Mouse (Mus musculus): ENCODE data around the gene Hnrnpul2. TPM values are rescaled to one million over a fixed set of nuclear protein-coding genes. Genes with fewer than 3 reads are reported as not detected.
A peak's percentile ranks its signal among the peaks of the same experiment; 100 is the strongest.
"Not testable (repeated sequence)": the region's sequence is repeated elsewhere in the genome, so short reads cannot be mapped to it uniquely, and the experiment has no call there.

The Hnrnpul2 gene
- polyA plus RNA-seq, 1 experiment from 2014 or later, result 5.1 TPM

DNA sequence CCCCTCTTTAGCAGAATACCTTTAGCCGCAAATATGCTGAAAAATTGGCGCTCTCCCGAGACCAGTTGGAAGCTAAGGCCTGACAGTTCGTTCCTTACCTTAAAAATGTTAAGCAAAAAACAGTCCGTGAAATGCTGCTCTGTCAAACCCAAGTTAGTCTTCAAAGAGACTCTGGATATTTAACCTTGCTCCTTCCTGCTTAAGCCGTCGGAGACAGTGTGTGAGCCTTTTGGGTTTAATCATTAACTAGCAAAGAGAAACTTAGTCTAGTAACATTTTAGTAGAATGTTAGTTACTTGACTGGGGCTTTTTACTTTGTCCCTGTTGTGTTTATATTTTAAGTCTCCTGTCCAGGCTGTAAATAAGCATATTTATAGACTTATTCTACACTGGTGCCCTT lies 1.3 kb downstream of the Hnrnpul2 start:
- peak overlapping the region; percentile 98 for H3K4me3 ChIP-seq (replicated peaks)
- no peak for ATAC-seq
- H3K36me3 ChIP-seq, result peaks cover 12% of the 10 kb centered on the region
- peaks cover 19% of the 10 kb centered on the region for H3K4me1 ChIP-seq (replicated peaks)
- WGBS, result 0% methylated on average over 7 of the region's 7 CpGs
- H3K9me3 ChIP-seq, result no peaks in the 10 kb centered on the region
- H3K27ac ChIP-seq, result peak overlapping the region; percentile 100
- H3K9ac ChIP-seq, result peak overlapping the region; percentile 98
- H3K4me2 ChIP-seq (replicated peaks), result peak overlapping the region; percentile 80
- no peaks in the 10 kb centered on the region for H3K27me3 ChIP-seq (replicated peaks)

DNA sequence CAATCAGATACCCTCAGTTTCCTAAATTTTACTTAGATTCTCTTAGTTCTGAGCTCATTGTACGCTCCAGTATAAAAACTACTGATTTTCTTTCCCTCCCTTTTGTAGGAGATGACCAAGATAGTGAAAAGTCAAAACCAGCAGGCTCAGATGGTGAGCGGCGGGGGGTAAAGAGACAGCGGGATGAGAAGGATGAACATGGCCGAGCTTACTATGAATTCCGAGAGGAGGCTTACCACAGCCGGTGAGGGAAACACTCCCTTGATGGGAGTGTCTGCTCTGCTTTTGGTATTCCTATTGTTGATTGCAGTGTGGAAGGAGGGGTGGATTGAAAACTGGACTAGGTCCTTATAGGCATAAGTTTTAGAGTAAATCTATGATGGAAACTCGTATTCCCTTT lies 2.9 kb downstream of the Hnrnpul2 start:
- Histone ChIP-seq H3K4me1 (replicated peaks) (peaks cover 9% of the 10 kb centered on the region), H3K36me3 (peaks cover 12% of the 10 kb centered on the region), H3K9ac (peak overlapping the region; percentile 31), H3K4me3 (replicated peaks) (peak overlapping the region; percentile 10; the same call in 1 of the 2 replicates), H3K27me3 (replicated peaks) (no peaks in the 10 kb centered on the region), H3K9me3 (no peaks in the 10 kb centered on the region), H3K27ac (no peak overlapping the region), H3K4me2 (replicated peaks) (peak overlapping the region; percentile 80)
- ATAC-seq, result no peak
- WGBS, result 69% methylated on average over 8 of the region's 8 CpGs

DNA sequence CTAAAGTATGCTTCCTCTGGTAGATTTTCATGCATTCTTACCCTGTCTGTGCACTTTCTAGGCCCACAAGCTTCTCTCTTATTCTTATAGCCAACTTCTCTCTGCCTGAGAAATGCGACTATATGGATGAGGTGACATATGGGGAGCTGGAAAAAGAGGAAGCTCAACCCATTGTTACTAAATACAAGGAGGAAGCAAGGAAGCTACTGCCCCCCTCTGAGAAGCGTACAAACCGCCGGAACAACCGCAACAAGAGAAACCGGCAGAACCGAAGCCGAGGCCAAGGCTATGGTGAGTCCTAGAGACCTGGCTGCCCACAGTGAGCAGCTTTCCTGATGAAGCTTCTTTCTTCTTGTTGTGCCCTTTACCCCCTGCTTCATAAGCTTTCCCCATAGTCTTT lies 9.8 kb downstream of the Hnrnpul2 start, which contains the start of gene AC129217.1:
AC129217.1 (plus strand) TSS at position 114 of the 400 bp plus-strand sequence.
- 91% methylated on average over 8 of the region's 8 CpGs for WGBS
- H3K4me1 ChIP-seq (replicated peaks), result no peaks in the 10 kb centered on the region

DNA sequence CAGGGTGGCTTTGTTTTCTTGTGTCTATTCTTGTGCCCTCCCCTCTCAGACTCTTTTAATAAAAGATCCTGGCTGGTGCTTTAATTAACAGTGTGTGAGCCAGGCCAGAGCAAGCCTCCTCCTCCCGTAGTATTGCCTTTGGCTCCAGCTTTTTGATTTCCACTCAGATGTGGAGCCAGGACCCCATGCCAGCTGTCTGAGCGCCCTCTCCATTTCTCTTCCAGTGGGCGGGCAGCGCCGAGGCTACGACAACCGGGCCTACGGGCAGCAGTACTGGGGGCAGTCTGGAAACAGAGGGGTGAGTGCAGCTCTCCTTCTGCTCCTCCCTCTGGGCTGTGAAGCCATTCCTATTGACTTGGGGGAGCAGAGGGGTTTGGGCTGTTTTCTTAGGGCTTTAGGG lies 10.9 kb downstream of the Hnrnpul2 start:
- peaks cover 58% of the 10 kb centered on the region for H3K36me3 ChIP-seq
- no peaks in the 10 kb centered on the region for H3K9me3 ChIP-seq
- no peak for ATAC-seq
- WGBS, result 92% methylated on average over 8 of the region's 8 CpGs
- no peak overlapping the region for H3K4me2 ChIP-seq (replicated peaks)
- no peak overlapping the region for H3K27ac ChIP-seq
- no peak overlapping the region for H3K9ac ChIP-seq
- no peak overlapping the region for H3K4me3 ChIP-seq (replicated peaks)
- no peaks in the 10 kb centered on the region for H3K4me1 ChIP-seq (replicated peaks)
- no peaks in the 10 kb centered on the region for H3K27me3 ChIP-seq (replicated peaks)

More for the DNA sequence above, 9.8 kb downstream of the Hnrnpul2 start, which contains the start of gene AC129217.1:
- Histone ChIP-seq H3K9me3 (no peaks in the 10 kb centered on the region), H3K27me3 (replicated peaks) (no peaks in the 10 kb centered on the region), H3K27ac (no peak within 1 kb of the TSS), H3K9ac (no peak within 1 kb of the TSS), H3K4me3 (replicated peaks) (no peak within 1 kb of the TSS), H3K4me2 (replicated peaks) (no peak within 1 kb of the TSS), H3K36me3 (peaks cover 60% of the 10 kb centered on the region)
- no peak for ATAC-seq

DNA sequence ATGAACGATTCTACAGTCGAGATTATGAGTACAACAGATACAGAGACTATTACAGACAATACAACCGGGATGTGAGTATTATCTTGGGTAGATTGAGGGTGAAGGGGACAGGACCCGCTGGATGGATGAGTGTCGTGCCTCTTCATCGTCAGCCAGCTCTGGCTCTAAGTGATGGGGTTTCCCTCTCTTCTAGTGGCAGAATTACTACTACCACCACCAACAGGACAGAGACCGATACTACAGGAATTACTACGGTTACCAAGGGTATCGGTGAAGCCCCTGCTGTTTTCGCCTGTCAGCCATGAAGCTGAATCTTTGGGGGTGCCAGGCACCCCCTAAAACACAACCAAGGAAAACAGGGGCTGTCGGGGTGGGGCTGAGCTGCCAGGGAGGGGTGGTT lies 11.5 kb downstream of the Hnrnpul2 start:
- no peak overlapping the region for H3K27ac ChIP-seq
- no peak overlapping the region for H3K4me2 ChIP-seq (replicated peaks)
- WGBS, result 84% methylated on average over 11 of the region's 11 CpGs
- H3K4me1 ChIP-seq (replicated peaks), result no peaks in the 10 kb centered on the region
- no peaks in the 10 kb centered on the region for H3K27me3 ChIP-seq (replicated peaks)
- H3K9ac ChIP-seq, result no peak overlapping the region
- peaks cover 58% of the 10 kb centered on the region for H3K36me3 ChIP-seq
- H3K9me3 ChIP-seq, result no peaks in the 10 kb centered on the region
- ATAC-seq, result no peak
- no peak overlapping the region for H3K4me3 ChIP-seq (replicated peaks)

DNA sequence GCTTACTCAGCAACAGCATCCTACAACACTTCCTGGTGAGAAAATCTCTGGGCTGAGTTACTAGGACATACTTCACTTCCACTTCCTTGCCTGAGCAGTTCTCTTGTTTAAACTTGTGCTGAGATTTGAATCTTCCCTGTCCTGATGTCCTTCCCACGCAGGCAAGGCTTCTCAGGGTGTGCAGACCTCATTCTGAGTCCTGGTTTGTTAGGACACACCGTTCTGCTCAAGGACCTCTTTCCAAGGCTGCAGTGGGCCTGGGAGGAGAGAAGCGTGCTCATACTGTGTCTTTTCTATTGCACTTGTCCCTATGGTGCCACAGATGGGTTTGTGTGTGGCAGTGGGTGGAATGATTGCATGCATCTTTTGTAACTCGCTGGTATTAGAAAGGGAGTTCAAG lies 13.2 kb downstream of the Hnrnpul2 start:
- WGBS, result 91% methylated on average over 4 of the region's 4 CpGs
- Histone ChIP-seq H3K27ac (no peak overlapping the region), H3K9me3 (no peaks in the 10 kb centered on the region), H3K4me2 (replicated peaks) (no peak overlapping the region), H3K36me3 (peaks cover 54% of the 10 kb centered on the region), H3K9ac (no peak overlapping the region), H3K27me3 (replicated peaks) (no peaks in the 10 kb centered on the region), H3K4me3 (replicated peaks) (no peak overlapping the region), H3K4me1 (replicated peaks) (peaks cover 4% of the 10 kb centered on the region; the same call in 1 of the 2 replicates)
- no peak for ATAC-seq

DNA sequence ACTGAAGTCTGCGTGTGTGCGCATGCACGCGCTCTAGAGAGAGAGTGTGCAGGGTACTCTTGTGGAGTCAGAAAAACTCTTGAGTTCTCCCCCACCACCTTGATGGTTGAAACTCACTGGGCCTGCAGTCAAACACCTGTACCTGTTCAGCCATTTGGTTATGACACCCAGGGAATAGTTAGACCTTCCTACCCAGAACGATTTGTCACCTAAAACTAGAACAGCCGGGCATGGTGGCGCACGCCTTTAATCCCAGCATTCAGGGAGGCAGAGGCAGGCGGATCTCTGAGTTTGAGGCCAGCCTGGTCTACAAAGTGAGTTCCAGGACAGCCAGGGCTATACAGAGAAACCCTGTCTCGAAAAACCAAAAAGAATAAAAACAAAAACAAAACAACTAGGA lies 16.5 kb downstream of the Hnrnpul2 start:
- WGBS, result 94% methylated on average over 10 of the region's 10 CpGs
- H3K4me2 ChIP-seq (replicated peaks); H3K9me3 ChIP-seq; ATAC-seq; H3K27me3 ChIP-seq (replicated peaks); H3K27ac ChIP-seq; H3K9ac ChIP-seq; H3K4me3 ChIP-seq (replicated peaks): not testable (repeated sequence)
- Histone ChIP-seq H3K4me1 (replicated peaks) (peaks cover 12% of the 10 kb centered on the region), H3K36me3 (peaks cover 29% of the 10 kb centered on the region)

DNA sequence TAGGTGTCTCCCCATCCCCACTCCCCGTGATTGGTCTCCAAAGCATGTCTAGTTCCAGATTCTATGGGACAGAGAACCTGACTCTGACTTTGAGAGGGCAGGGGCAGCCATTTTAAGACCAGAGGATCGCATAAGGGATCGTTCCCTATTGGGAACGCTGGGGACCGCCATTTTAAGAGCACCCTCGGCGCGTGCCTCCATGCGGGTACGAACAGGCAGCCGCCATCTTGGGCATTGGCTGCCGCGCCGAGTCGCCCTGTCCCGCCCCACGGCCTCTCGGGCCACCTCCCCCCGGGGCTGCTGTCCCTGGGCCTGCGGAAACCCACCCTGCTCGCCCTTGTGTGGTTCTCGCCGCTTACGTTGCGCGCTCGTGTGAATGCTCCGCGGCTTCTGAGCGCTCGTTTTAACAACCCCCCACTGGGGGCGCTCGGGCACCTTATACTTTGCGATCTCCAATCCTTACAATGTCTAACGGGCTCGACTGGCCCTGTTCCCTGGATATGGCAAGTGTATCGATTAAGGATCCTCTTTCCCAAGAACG lies 17.5 kb downstream of the Hnrnpul2 start, which contains the start of gene Bscl2:
Bscl2 (plus strand) TSS at position 217 of the 541 bp plus-strand sequence.
- Histone ChIP-seq H3K27me3 (replicated peaks) (no peaks in the 10 kb centered on the region), H3K27ac (peak within 1 kb of the TSS; percentile 97), H3K9me3 (no peaks in the 10 kb centered on the region), H3K36me3 (peaks cover 20% of the 10 kb centered on the region), H3K9ac (peak within 1 kb of the TSS; percentile 68), H3K4me3 (replicated peaks) (peak within 1 kb of the TSS; percentile 50), H3K4me1 (replicated peaks) (peaks cover 12% of the 10 kb centered on the region), H3K4me2 (replicated peaks) (peak within 1 kb of the TSS; percentile 91)
- 1% methylated on average over 38 of the region's 38 CpGs for WGBS
- ATAC-seq, result peak; percentile 83

DNA sequence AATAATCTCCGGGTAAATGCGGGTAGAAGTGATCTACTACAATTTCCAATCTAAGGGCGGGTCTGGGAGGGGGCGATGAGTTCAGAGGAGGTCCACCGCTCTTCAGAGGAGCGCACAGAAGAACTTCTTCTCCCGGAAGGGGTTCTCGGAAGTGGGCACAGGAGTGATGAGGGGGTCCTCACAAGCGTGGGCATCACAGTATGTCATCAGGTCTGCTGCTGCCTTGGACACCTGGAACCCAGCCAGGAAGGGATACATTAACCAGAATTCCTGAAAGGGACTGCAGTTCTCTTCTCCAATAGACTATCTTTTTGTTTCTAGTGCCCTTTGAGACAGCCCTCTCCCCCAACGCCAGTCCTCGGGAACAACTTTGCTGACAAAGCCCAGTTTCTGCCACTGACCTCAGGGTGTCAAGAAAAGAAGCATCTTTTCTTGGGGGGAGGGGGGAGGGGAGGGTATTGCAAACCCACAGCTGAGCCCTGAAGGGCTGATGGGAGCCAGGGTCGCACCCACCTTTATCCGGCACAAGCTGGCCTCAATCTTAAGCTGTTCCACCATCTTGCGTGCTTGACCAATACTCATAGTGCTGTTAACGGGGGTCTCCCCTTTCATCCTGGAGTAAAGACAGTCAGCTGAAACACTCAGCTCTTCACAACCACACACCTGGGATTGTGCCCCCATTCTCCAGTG lies 18.4 kb downstream of the Hnrnpul2 start:
- Histone ChIP-seq H3K36me3 (peaks cover 12% of the 10 kb centered on the region), H3K9ac (peak overlapping the region; percentile 68), H3K27ac (peak overlapping the region; percentile 97), H3K4me1 (replicated peaks) (peaks cover 12% of the 10 kb centered on the region), H3K9me3 (no peaks in the 10 kb centered on the region), H3K4me2 (replicated peaks) (peak overlapping the region; percentile 91), H3K27me3 (replicated peaks) (no peaks in the 10 kb centered on the region), H3K4me3 (replicated peaks) (peak overlapping the region; percentile 50)
- ATAC-seq, result peak; percentile 8; the same call in 1 of the 2 replicates
- 20% methylated on average over 15 of the region's 15 CpGs for WGBS

DNA sequence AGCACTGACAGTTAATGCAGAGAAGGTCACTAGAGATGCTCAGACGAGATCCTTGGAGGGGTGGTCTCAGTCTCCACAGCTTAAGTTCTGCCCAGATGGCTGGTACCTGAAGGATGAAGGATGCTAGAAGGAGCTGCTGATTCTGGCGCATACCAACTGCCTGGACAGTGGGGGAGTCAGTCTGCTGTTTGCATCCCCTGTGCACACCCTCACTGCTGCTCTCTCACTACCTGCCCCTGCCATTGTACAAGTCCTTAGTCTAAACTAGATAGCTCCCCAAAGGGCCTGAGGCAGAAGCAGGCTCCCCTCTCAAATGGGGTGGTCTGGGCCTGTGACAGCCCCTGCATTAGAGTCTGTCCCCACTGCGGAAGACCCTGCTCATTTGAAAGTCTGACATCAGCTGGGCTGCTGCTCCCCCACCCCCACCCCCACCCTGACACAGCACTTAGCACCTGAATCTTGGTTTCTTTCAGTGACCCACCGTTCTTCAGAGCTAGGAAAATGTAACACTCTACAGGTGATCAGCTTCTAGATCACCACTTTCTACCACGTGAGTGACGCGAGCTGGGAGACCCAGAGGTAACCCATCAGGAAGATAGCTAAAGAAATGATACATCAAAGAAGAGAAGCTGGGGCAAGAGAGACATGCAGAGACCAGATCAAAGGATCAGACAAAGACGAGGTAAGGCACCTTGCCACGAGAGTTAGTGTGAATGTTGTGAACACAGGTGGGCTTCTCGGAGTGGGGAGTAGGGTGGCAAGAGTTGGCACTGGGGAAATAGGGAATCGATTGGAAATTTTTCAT lies 19.5 kb downstream of the Hnrnpul2 start, which contains the start of gene Gng3:
Gng3 (minus strand) TSS at position 92 of the 805 bp plus-strand sequence.
- H3K4me1 ChIP-seq (replicated peaks), result peaks cover 12% of the 10 kb centered on the region
- H3K27me3 ChIP-seq (replicated peaks), result no peaks in the 10 kb centered on the region
- H3K4me3 ChIP-seq (replicated peaks), result peak within 1 kb of the TSS; percentile 50
- ATAC-seq, result no peak
- WGBS, result 69% methylated on average over 11 of the region's 11 CpGs
- peaks cover 7% of the 10 kb centered on the region; the same call in 1 of the 2 replicates for H3K36me3 ChIP-seq
- peak within 1 kb of the TSS; percentile 68 for H3K9ac ChIP-seq
- no peaks in the 10 kb centered on the region for H3K9me3 ChIP-seq
- H3K4me2 ChIP-seq (replicated peaks), result peak within 1 kb of the TSS; percentile 91
- peak within 1 kb of the TSS; percentile 97 for H3K27ac ChIP-seq

DNA sequence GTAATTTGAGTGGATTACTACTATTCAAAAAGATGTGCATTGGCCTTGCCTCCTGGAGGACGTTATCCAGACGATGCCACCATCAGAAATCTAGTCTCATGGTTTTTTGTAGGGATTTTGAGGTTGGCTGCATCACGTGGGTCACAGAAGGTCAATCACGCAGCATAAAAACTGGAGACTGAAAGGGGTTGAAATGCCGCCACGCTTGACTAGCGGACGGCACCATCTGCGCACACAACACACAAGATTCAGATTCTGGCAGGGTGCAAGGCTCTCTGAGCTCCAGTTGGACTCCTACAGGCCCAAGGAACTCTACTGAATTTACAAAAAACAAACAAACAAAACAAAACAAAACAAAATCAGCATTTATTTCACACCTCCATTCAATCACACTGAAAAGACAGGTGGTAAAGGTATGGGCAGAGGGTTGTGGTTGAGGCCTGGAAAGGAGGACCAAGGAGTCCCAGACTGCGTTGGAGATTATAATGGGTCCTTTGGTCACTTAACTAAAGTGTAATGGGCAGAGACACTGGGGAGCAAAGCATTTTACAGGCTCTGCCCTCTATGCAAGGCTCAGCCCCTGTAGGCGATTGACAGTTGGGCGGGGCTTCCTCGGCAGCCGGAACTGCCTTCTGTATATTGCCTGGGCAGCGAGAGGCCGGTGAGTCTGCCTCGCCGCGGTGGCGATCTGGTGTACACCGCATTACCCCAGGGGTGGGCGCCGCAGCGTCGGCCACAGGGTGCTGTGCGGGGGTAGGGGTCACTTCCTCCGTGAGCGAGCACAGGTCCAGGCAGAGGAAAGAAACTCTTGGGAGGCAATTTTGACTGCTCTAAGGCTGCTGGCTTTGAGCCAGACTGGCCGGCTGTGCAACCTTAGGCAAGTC lies 20.3 kb downstream of the Hnrnpul2 start:
- H3K4me2 ChIP-seq (replicated peaks), result peak overlapping the region; percentile 88
- no peak overlapping the region for H3K27ac ChIP-seq

More for the DNA sequence above, 20.3 kb downstream of the Hnrnpul2 start:
- Histone ChIP-seq H3K4me3 (replicated peaks) (peak overlapping the region; percentile 50), H3K9ac (peak overlapping the region; percentile 62), H3K27me3 (replicated peaks) (no peaks in the 10 kb centered on the region), H3K4me1 (replicated peaks) (peaks cover 12% of the 10 kb centered on the region), H3K36me3 (0 out of 2 replicates have a peak, but pooled peaks cover 2% of the 10 kb centered on the region), H3K9me3 (no peaks in the 10 kb centered on the region)
- peak; percentile 81 for ATAC-seq
- WGBS, result 25% methylated on average over 29 of the region's 29 CpGs

Measured in intestine, embryonic 15.5 days (tissue).